Mouse (Mus musculus): ENCODE measurements around the gene R3hdm1. TPM values are rescaled to one million over a fixed set of nuclear protein-coding genes. Genes with fewer than 3 reads are reported as not detected.

The R3hdm1 gene
- 123 to 130 TPM (median 126 TPM) in 4 replicates for total RNA-seq (2023; ENCODE audit: inconsistent age)

DNA sequence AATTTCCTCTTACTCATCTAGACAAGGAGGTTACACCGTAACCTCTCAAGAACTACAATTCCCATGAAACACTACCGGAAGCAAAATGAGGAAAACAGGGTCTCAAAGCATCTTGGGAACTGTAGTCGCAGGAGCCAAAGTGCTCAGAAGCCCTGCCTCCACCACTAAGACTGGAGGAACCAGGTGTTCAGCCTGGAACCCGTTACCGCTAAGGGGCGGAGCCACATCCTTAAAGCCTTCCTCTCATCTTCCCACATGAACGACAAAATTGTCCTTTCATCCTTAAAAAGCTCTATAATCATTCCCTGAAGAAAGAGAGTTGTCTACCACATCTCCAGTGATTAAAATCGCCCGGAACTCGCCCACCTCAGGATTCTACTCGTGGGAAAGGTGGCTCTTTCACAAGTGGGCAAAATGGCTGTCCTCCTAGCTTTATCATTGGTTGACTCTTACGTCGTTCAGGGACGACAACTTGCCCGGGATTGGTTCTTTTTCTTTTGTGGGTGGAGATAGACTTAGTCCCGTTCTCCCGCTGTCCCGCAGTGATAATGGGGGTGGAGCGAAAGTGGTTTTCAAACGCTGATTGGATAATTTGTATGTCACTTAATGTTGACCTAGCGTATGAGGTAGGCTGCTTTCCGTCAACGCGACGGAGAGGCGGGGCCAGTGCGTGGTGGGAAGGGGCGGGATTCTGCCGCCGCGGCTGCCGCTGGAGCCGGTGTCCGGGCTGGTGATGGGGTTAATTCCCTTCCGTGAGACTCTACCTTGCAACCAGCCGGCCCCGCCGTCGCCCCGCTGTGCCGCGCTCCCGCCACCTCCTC lies at the start of gene R3hdm1, which contains the start of gene Zranb3:
Gene R3hdm1, plus strand, starts transcription at position 661 of the 821 bp plus-strand sequence.
Gene Zranb3, minus strand, starts transcription at position 407 of the 821 bp plus-strand sequence.

DNA sequence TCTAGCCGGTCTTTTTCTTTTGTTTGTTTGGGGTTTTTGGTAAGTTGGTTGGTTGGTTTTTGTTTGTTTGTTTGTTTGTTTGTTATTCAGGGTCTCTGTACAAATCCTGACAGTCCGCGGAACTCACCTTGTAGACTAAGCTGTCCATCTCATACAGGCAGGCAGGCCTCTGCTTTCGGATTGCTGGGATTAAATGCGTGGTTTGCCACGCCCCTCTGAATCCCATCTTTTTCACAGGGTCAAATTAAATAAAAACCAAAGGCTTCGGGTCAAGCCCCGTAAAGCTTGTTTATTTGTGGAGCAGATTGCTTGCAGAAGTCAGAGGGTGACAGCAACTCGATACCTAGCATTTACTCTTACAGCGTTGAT lies 140.5 kb downstream of the R3hdm1 start, which contains the start of gene Ubxn4:
Gene Ubxn4, plus strand, starts transcription at position 338 of the 369 bp plus-strand sequence.

Other genes starting within 250 kb of the R3hdm1 start
- 7.4 to 8.4 TPM (median 8.0 TPM) in 4 replicates for gene Map3k19, start 248.3 kb upstream of the R3hdm1 start, total RNA-seq (2023; ENCODE audit: inconsistent age)
- 59.3 to 66.7 TPM (median 62.9 TPM) in 4 replicates for gene Rab3gap1, start 234.5 kb upstream of the R3hdm1 start, total RNA-seq (2023; ENCODE audit: inconsistent age)
- gene Zranb3, start 254 bp upstream of the R3hdm1 start, total RNA-seq (2023; ENCODE audit: inconsistent age), result 6.8 to 10.3 TPM (median 7.4 TPM) in 4 replicates
- gene Ubxn4, start 140.7 kb downstream of the R3hdm1 start, total RNA-seq (2023; ENCODE audit: inconsistent age), result 70.9 to 78.2 TPM (median 75.4 TPM) in 4 replicates
- gene Lct, start 225.0 kb downstream of the R3hdm1 start, total RNA-seq (2023; ENCODE audit: inconsistent age), result 0.19 to 0.36 TPM (median 0.28 TPM) in 4 replicates